Mouse (Mus musculus) kidney, adult 2 months (tissue): ENCODE measurements around the gene Erp27.

Source experiments
- CTCF ChIP-seq: fragments of 200-500 bp; conservative IDR thresholded peaks from 2 replicates; pipeline ENCODE4 v1.5.1; 2011; ENCODE audit warnings: low read depth, mild to moderate bottlenecking, control low read depth, low read length, moderate library complexity, mixed read lengths; ENCODE audit not compliant: insufficient read depth, insufficient read length
- POLR2A ChIP-seq: fragments of 200-500 bp; IDR thresholded peaks from one replicate; pipeline ENCODE4 v1.6.1; 2011; ENCODE audit warnings: low read depth, low read length, control low read depth

GRCm38 (mm10) chr6:136931246-136931645, 9.3 kb upstream of the Erp27 start:
- TF ChIP-seq POLR2A (no peak), CTCF (no peak)
